Mouse (Mus musculus): ENCODE results near the gene St8sia1.

DNA sequence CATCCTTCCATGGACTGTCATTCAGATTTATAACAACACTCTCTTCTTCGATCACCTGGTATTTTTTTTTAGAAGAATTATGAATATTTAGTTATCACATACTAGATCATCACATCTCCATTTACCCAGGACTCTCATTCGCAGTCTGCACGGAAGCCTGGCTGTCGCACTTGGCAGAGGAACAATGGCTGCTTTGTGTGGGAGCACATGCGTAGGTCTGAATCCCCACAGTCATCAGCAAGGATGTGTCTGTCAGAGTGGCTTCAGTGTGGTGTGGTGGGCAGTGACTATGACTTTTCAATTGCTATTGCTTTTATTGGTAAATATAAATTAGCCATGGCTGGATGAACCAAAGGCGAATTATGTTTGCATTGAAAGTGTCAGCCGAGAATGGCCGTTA, 23.2 kb downstream of the St8sia1 start:
- TF ChIP-seq CTCF (IDR thresholded peaks at IDR 0.05; ENCODE audit: extremely low read depth, insufficient read depth, insufficient read length, insufficient replicate concordance), result no peak
- no peak for TF ChIP-seq POLR2A (IDR thresholded peaks at IDR 0.05; ENCODE audit: low read depth, low read length)

Measured in spleen, adult 2 months (tissue).